In the genomic region with DNA sequence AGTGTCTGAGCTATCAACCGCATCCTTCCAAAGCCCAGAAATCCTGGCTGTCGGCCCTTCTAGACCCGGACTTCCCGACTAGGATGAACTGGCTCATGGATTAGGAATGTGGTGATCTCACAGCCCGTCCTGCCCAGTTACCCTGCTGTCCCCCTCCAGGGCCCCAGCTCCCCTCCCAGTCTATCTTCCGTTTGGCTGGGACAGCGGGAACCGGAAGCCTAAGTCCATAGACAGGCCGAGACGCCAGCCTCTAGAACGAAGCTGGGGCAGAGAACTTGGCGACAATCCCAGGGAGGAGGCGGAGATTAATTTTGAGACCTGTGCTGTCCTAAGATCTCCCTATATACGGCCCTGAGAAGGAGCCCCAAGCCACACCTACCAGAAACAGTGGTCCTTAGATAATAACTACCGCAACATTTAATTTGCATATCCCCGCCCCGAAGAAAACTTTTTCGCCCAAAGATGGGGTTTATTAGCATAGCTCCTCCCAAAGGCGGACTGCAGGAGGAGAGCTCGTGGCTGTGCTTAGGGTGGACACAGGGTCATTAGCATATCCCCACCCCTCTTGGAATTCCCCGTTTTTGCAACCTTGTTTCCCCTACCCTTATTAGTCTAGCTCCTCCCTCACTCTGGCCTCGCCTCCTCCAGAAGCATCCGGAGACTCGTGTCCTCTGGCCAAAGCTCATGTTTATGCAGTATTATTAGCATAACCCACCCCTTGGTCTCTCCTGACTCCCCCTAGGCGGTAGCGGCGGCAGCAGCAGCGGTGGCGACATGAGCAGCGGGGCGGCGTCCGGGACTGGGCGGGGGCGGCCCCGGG, we compare ENCODE assay signal across 8 mouse cellular contexts. TPM values are rescaled to one million over a fixed set of nuclear protein-coding genes. Genes with fewer than 3 reads are reported as not detected.
DNase-seq lines count a peak whose midpoint lies in the region; ATAC-seq lines count a peak whose summit lies in the region.

TSS of gene Rras (plus strand) at position 720 of the 820 bp plus-strand sequence.

- H3K4me1 ChIP-seq in intestine, embryonic 14.5 days (replicated peaks; ENCODE audit: control insufficient read depth, insufficient read depth, low read length) = peaks cover 18% of the 10 kb centered on the region

- intact Hi-C loops in left cerebral cortex, postnatal 14 days (cut with DNase I) = loop anchor here (5.0 kb wide), 1 partner anchor 35 kb away; the partner anchor contains the start of gene Prr12

- under 1% methylated on average over 36 of the region's 36 CpGs for WGBS in intestine, embryonic 14.5 days

- peak within 1 kb of the TSS; percentile 99 for H3K4me3 ChIP-seq in intestine, embryonic 14.5 days (ENCODE audit: low read depth, low read length)

- peak; percentile 89 for ATAC-seq in intestine, embryonic 14.5 days (replicated peaks; ENCODE audit: low FRiP score, low TSS enrichment, low read depth)

- H3K36me3 ChIP-seq in intestine, embryonic 14.5 days (ENCODE audit: control insufficient read depth, insufficient read depth, low read length) = peaks cover 17% of the 10 kb centered on the region

- no peaks in the 10 kb centered on the region for H3K27me3 ChIP-seq in intestine, embryonic 14.5 days (replicated peaks; ENCODE audit: control insufficient read depth, insufficient read depth, low read length)

- peak; percentile 96 to 98 for DNase-seq in adrenal gland, adult (ENCODE audit: inconsistent age in 2 of 2, low spot score in 1 of 2)
- DNase-seq in embryo, embryonic 11 days = peak; percentile 97
- DNase-seq in gastrocnemius, postnatal 25 days = peak; percentile 96
- DNase-seq in intestine, embryonic 14.5 days (ENCODE audit: low spot score) = peak; percentile 95
- DNase-seq in left cerebral cortex, postnatal 14 days (ENCODE audit: low spot score in 2 of 2) = peak; percentile 80 to 88
- DNase-seq in mesoderm, embryonic 11.5 days (ENCODE audit: low read depth, low spot score) = peak; percentile 97
- DNase-seq in right cerebral cortex, postnatal 36 days (ENCODE audit: low spot score in 2 of 2) = peak; percentile 78 to 92
- peak; percentile 98 for DNase-seq in yolk sac, embryonic 10.5 days (ENCODE audit: low spot score)

- H3K4me2 ChIP-seq in intestine, embryonic 14.5 days (ENCODE audit: low read length) = peak within 1 kb of the TSS; percentile 50

- peak within 1 kb of the TSS; percentile 95 for H3K27ac ChIP-seq in intestine, embryonic 14.5 days (ENCODE audit: low read depth)

- peak within 1 kb of the TSS; percentile 39 for H3K9ac ChIP-seq in intestine, embryonic 14.5 days (ENCODE audit: low read length)

- H3K9me3 ChIP-seq in intestine, embryonic 14.5 days (ENCODE audit: control insufficient read depth, low read length) = no peaks in the 10 kb centered on the region

RNA-seq across cellular contexts. Expression of gene Rras, which starts in this region (rescaled TPM):
- 10 to 100 TPM; 22.5 to 30.6 TPM for total RNA-seq in gastrocnemius, postnatal 25 days (2021)
- polyA plus RNA-seq in intestine, embryonic 14.5 days (2014; fragmentation: Nextera tagmentation; extraction: Ambion mirVana) = 69.1 and 70.2 TPM in 2 replicates
- 10 to 100 TPM; 11.4 to 13.0 TPM for total RNA-seq in left cerebral cortex, postnatal 14 days (2021)

Comparison
In these comparisons a context has a peak if more than half of its experiments do, and no peak if none do; other contexts are left out.
1. Peak in every context shown above with its lines: DNase-seq, ATAC-seq, H3K4me3 ChIP-seq and H3K27ac ChIP-seq.